Mouse (Mus musculus): Measurements from ENCODE around the gene Shh. TPM values are rescaled to one million over a fixed set of nuclear protein-coding genes. Genes with fewer than 3 reads are reported as not detected.

Shh gene
- polyA plus RNA-seq, 2 experiments = 0.04 TPM; not detected in 1

DNA sequence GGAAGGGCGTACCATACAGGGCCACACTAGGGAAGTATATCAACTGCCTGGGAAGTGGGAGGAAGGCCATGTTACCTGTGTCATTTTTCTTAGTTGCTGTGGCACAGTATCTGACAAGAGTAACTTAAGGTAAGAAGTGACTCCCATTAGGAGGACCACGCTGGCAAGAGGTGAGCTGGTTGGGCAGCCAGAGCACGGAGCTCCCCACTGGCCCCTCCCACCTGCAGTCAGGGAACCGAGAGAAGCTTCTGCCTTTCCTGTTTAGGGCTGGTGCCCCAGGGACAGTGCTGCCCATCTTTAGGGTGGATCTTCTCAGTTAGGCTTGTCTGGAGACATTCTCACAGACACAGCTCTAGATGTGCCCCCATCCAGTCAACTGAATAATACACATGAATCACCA lies 43.3 kb downstream of the Shh start:
- TF ChIP-seq EP300 (IDR thresholded peaks at IDR 0.05; ENCODE audit: low read depth) (no peak), CTCF (IDR thresholded peaks at IDR 0.05; ENCODE audit: low read depth) (no peak)
- 45% methylated on average over 4 of the region's 4 CpGs for WGBS (ENCODE audit: insufficient replicate concordance)
- no peak for DNase-seq (ENCODE audit: low read depth in 3 of 3, low spot score in 3 of 3)
- H3K36me3 ChIP-seq (replicated peaks; ENCODE audit: control insufficient read depth, insufficient read depth, low read depth) = peaks cover under 1% of the 10 kb centered on the region; the same call in 1 of the 2 replicates
- H3K27me3 ChIP-seq (ENCODE audit: control insufficient read depth, insufficient read depth, low read length) = no peaks in the 10 kb centered on the region
- H3K9ac ChIP-seq (replicated peaks) = no peak overlapping the region
- H3K27ac ChIP-seq = no peak overlapping the region
- no peak overlapping the region for H3K4me3 ChIP-seq (ENCODE audit: insufficient read depth in 1 of 2, low read depth in 2 of 2, low read length in 2 of 2)
- no peaks in the 10 kb centered on the region for H3K9me3 ChIP-seq (ENCODE audit: control insufficient read depth, low read length)
- no peak for ATAC-seq (ENCODE audit: insufficient read depth)
- no peaks in the 10 kb centered on the region for H3K4me1 ChIP-seq (replicated peaks; ENCODE audit: control insufficient read depth in 2 of 2, insufficient read depth in 2 of 2, low read length in 1 of 2)
- H3K4me2 ChIP-seq (ENCODE audit: low read depth) = no peak overlapping the region

DNA sequence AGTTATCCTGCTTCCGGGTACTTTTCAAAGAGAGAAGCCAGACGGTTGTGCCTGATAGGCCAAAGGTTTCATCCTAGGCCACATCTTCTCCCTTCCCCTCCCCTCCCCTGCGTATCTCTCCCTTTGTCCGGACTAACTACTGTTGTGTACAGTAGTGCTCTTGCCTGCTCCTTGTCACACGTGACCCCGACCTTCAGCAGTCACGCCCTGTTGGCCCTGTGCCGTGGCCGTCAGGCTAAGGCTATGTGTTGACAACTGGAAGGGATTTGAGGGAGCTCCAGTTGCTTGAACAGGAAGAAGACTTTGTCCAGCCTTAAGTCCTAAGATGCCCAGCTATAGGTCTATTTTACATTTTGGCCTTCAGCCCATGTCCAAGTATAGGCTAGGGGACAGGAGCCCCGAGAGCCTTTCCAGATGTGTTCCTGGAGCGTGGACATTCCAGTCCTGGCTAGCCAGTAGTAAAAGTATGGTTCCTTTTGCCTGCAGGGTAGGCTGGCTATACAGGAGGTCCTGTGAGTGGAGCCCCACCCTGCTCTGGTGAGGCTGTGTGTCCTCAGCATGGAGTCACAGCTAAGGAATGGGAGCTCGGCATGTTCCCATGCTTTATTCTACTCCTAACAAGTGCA lies 47.3 kb downstream of the Shh start:
- WGBS (ENCODE audit: insufficient replicate concordance) = 90% methylated on average over 12 of the region's 12 CpGs
- ATAC-seq (ENCODE audit: insufficient read depth) = no peak
- no peak overlapping the region for H3K27ac ChIP-seq
- no peaks in the 10 kb centered on the region for H3K9me3 ChIP-seq (ENCODE audit: control insufficient read depth, low read length)
- H3K4me1 ChIP-seq (replicated peaks; ENCODE audit: control insufficient read depth in 2 of 2, insufficient read depth in 2 of 2, low read length in 1 of 2) = no peaks in the 10 kb centered on the region
- H3K36me3 ChIP-seq (replicated peaks; ENCODE audit: control insufficient read depth, insufficient read depth, low read depth) = peaks cover 25% of the 10 kb centered on the region
- H3K4me3 ChIP-seq (ENCODE audit: insufficient read depth in 1 of 2, low read depth in 2 of 2, low read length in 2 of 2) = no peak overlapping the region
- H3K9ac ChIP-seq (replicated peaks) = no peak overlapping the region
- DNase-seq (ENCODE audit: low read depth in 3 of 3, low spot score in 3 of 3) = no peak
- TF ChIP-seq EP300 (IDR thresholded peaks at IDR 0.05; ENCODE audit: low read depth) (no peak), CTCF (IDR thresholded peaks at IDR 0.05; ENCODE audit: low read depth) (no peak)
- H3K4me2 ChIP-seq (ENCODE audit: low read depth) = no peak overlapping the region
- H3K27me3 ChIP-seq (ENCODE audit: control insufficient read depth, insufficient read depth, low read length) = no peaks in the 10 kb centered on the region

DNA sequence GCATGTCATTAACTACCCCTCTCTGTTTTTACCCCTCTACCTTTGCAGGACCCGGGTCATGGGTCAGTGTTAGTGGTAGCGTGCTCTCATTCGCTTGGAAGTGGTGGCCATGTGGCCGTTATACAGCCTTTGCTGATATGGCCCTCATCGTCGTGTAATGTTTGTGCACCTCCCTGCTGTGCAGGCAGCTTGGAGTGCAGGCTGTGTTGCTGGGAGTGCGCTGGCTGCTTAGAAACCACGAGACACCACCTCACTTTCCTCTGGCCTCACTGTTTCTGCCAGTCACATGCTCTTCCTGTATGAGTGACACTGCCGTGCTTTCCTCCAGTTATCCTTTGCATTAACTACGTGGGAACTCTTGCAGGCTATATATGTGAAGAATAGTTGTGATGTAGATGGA lies 48.3 kb downstream of the Shh start:
- ATAC-seq (ENCODE audit: insufficient read depth) (no peak), DNase-seq (ENCODE audit: low read depth in 3 of 3, low spot score in 3 of 3) (no peak)
- no peaks in the 10 kb centered on the region for H3K4me1 ChIP-seq (replicated peaks; ENCODE audit: control insufficient read depth in 2 of 2, insufficient read depth in 2 of 2, low read length in 1 of 2)
- WGBS (ENCODE audit: insufficient replicate concordance) = 72% methylated on average over 10 of the region's 10 CpGs
- no peaks in the 10 kb centered on the region for H3K9me3 ChIP-seq (ENCODE audit: control insufficient read depth, low read length)
- H3K4me3 ChIP-seq (ENCODE audit: insufficient read depth in 1 of 2, low read depth in 2 of 2, low read length in 2 of 2) = no peak overlapping the region
- no peak overlapping the region for H3K4me2 ChIP-seq (ENCODE audit: low read depth)
- H3K27me3 ChIP-seq (ENCODE audit: control insufficient read depth, insufficient read depth, low read length) = no peaks in the 10 kb centered on the region
- TF ChIP-seq CTCF (IDR thresholded peaks at IDR 0.05; ENCODE audit: low read depth) (no peak), EP300 (IDR thresholded peaks at IDR 0.05; ENCODE audit: low read depth) (no peak)
- peaks cover 33% of the 10 kb centered on the region for H3K36me3 ChIP-seq (replicated peaks; ENCODE audit: control insufficient read depth, insufficient read depth, low read depth)
- H3K9ac ChIP-seq (replicated peaks) = no peak overlapping the region
- no peak overlapping the region for H3K27ac ChIP-seq

DNA sequence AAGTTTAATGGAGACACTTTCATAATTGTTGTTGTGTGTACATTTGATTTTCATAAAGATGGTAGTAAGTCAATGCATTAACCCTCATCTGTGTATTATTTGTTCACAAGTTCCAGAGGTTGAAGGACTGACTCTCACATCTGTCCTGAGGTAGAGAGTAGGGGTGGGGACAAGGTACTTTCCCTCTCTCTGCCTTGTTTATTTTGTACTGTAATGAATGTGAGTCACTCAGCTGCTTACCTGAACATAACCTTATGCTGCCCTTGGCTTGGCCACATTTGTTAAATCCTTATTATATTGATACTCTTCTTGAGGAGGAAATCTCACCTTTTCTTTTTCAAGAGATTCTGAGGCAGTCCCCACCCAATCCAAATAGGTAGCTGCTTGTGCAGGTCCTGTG lies 51.0 kb downstream of the Shh start:
- DNase-seq (ENCODE audit: low read depth in 3 of 3, low spot score in 3 of 3) (no peak), ATAC-seq (ENCODE audit: insufficient read depth) (no peak)
- no peak overlapping the region for H3K4me2 ChIP-seq (ENCODE audit: low read depth)
- no peak overlapping the region for H3K27ac ChIP-seq
- peaks cover 53% of the 10 kb centered on the region for H3K36me3 ChIP-seq (replicated peaks; ENCODE audit: control insufficient read depth, insufficient read depth, low read depth)
- no peak overlapping the region for H3K9ac ChIP-seq (replicated peaks)
- no peaks in the 10 kb centered on the region for H3K9me3 ChIP-seq (ENCODE audit: control insufficient read depth, low read length)
- TF ChIP-seq CTCF (IDR thresholded peaks at IDR 0.05; ENCODE audit: low read depth) (no peak), EP300 (IDR thresholded peaks at IDR 0.05; ENCODE audit: low read depth) (no peak)
- H3K27me3 ChIP-seq (ENCODE audit: control insufficient read depth, insufficient read depth, low read length) = no peaks in the 10 kb centered on the region
- no peak overlapping the region for H3K4me3 ChIP-seq (ENCODE audit: insufficient read depth in 1 of 2, low read depth in 2 of 2, low read length in 2 of 2)
- H3K4me1 ChIP-seq (replicated peaks; ENCODE audit: control insufficient read depth in 2 of 2, insufficient read depth in 2 of 2, low read length in 1 of 2) = no peaks in the 10 kb centered on the region

DNA sequence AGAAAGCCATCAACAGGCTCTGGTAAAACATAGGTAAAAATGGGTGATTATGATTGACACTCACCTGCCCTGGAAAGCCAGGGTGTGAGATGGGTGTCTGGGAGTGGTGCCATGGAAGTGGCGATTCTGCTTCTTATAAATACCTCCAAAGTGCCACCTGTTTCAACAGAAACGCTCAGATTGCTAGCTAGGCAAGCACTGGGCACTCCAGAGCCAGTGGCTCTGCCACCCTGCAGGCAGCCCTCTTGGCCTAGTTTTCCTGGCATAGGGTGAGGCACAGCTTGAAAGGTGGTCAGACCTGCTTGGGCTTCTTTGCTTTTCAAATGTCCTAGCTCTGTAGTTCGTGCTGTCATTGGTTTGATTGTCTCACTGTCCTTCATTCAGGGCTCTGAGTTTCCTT lies 53.0 kb downstream of the Shh start:
- H3K9ac ChIP-seq (replicated peaks) = no peak overlapping the region
- H3K27ac ChIP-seq = no peak overlapping the region
- H3K4me2 ChIP-seq (ENCODE audit: low read depth) = no peak overlapping the region
- H3K9me3 ChIP-seq (ENCODE audit: control insufficient read depth, low read length) = no peaks in the 10 kb centered on the region
- H3K4me1 ChIP-seq (replicated peaks; ENCODE audit: control insufficient read depth in 2 of 2, insufficient read depth in 2 of 2, low read length in 1 of 2) = no peaks in the 10 kb centered on the region
- WGBS (ENCODE audit: insufficient replicate concordance) = 74% methylated on average over 3 of the region's 3 CpGs
- H3K36me3 ChIP-seq (replicated peaks; ENCODE audit: control insufficient read depth, insufficient read depth, low read depth) = peaks cover 71% of the 10 kb centered on the region
- ATAC-seq (ENCODE audit: insufficient read depth) (no peak), DNase-seq (ENCODE audit: low read depth in 3 of 3, low spot score in 3 of 3) (no peak)
- TF ChIP-seq EP300 (IDR thresholded peaks at IDR 0.05; ENCODE audit: low read depth) (no peak), CTCF (IDR thresholded peaks at IDR 0.05; ENCODE audit: low read depth) (no peak)
- H3K27me3 ChIP-seq (ENCODE audit: control insufficient read depth, insufficient read depth, low read length) = no peaks in the 10 kb centered on the region
- H3K4me3 ChIP-seq (ENCODE audit: insufficient read depth in 1 of 2, low read depth in 2 of 2, low read length in 2 of 2) = no peak overlapping the region
